Mouse (Mus musculus): Measurements from ENCODE around the gene Dnlz.

The Dnlz gene

DNA sequence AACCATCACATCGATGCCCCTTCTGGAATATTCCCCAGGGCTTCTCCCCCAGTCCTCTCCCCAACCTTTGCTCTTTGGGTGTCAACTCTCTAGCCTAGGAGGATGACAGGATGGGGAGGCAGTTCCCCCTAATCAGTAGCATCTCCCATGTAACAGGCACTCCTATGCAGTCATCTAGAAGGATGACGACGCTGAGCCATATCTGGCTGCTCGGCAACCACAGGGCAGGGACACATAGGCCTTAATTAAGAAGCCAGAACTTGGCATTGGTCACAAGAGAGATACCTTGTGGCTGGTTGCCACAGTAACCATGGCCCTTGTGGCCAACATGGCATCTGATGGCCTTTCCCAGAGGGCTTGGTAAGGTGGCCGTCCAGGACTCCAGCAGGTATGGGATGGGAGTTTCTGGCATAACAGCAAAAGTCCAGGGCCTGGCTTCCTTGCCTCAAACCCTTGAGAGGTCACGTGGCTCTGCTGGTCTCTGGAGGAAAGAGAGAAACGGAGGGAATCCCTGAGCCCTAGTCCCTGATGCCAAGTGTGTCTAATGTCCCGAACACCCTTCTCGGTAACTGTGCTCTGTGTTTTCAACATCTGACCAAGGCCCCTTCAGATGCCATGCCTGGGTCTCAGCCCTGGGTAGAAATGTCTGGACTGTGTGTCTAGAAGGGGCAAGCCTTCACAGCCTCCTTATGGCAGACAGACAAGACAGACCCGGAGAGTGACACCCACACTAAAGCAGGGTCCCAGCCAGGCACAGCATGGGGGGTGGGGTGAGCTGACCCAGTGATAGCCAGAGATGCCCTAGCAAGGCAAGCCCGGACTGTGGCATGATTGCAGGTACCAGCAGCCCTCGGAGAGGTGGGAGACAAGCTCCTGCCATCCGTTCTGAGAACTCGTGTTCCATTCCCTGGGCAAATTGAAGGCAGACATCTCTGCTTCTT lies 31.4 kb downstream of the Dnlz start:
- no peak for DNase-seq (ENCODE audit: low spot score)

DNA sequence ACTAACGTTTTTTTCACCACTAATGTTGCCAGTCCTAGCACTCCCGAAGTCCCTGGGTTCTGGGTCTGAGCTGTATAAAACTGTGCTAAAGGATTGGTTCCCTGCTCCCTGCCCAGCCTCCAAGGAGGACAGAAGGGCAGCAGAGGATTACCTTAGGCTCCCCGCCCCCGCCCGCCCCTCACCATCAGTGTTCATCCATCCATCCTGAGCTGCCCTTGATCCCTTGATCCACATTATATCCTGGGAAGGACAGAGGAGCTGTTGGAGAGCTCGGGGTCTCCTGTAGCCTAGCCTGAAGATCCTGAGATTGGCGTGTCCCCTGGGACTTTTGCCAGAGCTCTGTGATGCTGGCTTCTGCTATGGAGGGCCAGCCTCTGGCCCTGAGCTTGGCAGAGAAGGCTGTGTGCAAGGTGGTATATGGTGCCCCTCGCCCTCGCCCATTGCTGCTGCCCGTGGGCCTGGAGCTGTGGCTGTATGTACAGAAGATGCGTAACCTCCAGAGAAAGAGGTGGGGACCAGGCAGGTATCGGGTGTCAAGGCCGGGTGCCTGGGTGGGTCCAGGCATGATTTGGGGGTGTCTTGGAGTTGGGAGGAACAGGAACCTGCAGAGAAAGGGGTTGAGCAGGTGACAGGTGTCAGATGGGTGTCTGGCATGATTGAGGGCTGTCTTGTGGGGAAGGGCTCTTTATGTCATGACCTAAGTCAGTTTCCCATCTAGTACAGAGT lies 32.2 kb downstream of the Dnlz start:
- no peak for DNase-seq (ENCODE audit: low spot score)

DNA sequence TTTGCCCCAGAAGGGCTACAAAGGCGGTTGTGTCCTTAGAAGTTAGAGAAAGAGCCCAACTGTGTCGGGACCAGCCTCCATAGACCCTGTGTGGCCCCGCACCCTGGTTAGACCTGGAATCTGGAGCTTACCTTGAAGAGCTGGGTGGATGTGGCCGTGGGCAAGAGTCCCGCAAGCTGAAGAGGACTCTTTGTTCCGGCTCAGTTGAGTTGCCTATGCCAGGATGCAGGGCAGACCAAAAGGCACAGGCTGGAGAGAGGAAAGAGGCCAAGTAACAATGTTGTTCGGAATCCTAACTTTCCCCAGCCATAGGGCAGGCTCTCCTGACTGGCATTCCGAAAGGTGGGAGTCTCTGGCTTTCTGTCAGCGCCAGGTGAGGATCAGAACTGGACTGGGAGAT lies 32.8 kb downstream of the Dnlz start:
- DNase-seq (ENCODE audit: low spot score): no peak

DNA sequence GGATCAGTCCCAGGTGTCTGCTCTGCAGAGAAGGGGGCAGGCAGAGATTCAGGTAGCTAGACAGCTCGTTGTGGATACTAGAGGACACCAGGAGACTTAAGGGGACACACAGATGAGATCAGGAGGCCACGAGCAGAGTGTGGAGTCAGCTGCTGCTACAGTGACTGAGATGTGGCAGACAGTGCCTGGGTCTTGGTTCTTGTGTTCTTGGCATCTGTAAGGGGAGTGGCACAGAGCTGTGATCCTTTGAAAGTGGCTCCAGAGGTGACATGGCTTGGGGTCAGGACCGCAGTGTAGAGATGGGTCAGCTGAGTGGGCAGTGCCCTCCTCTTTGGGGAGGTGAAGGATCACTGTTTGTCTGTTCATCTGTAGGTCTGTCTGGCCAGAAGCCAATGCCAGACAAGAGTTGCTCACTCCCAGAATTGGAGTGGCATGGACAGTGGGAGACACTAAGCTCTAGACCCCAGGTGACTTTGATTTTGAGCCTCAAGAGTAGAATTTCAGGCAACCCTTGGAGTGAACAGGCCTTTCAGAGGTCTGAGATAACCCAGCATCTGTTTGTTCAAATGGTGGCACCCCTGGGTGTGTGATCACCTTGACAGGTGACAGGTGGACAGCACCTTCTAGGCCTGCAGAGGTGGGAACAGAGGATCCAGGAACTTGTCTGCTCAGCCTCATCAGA lies 33.8 kb downstream of the Dnlz start:
- DNase-seq (ENCODE audit: low spot score): no peak

DNA sequence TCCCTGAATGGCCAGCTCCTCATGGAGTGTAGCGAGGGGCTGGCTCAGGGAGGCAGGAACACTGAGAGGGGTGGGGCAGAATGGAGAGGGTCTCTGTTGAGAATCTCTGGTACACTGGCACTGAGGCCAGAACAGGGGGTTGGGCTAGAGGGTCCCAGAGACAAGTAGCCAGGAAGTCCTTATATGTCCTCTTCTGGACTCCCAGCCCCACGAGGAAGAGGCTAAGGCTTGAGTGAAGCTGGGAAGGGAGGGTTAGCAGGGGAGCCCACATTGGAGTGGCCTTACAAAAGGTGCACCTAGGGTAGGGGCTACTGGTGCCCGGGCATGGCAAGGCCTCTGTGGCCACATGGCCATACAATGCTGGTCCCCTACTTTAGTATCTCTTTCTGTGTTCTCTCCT lies 34.5 kb downstream of the Dnlz start:
- DNase-seq (ENCODE audit: low spot score): no peak

- no peak for DNase-seq (ENCODE audit: low spot score)
These were observed 35.2 kb downstream of the Dnlz start for GRCm38 (mm10) chr2:26316576-26317246.

GRCm38 (mm10) chr2:26315925-26316311 lies 36.0 kb downstream of the Dnlz start:
- no peak for DNase-seq (ENCODE audit: low spot score)

GRCm38 (mm10) chr2:26315072-26315924 lies 36.6 kb downstream of the Dnlz start, which contains the start of gene Gpsm1:
Gene Gpsm1 (plus strand): TSS chr2:26315515.
- peak; percentile 94 for DNase-seq (ENCODE audit: low spot score)

- DNase-seq (ENCODE audit: low spot score): peak; percentile 75
These were observed 37.4 kb downstream of the Dnlz start for GRCm38 (mm10) chr2:26314281-26315071.

DNA sequence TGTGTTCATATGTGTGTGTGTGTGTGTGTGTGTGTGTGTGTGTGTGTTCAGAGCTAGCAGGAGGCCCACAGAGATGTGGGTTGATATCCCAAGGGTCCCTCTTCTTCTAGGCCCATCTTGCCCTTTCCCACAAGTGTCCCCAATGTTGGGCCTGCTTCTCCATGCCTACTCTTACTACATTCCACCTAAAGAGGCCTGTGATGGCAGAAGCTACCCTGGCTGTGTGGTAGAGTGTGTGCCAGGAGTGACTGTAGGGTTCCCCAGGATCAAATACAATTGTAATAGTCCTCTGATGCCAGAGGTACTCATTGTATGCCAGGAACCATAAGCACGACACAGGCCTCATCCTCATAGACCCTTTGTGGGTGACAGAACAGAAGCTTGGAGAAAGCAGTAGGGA lies 38.5 kb downstream of the Dnlz start:
- DNase-seq (ENCODE audit: low spot score): no peak

GRCm38 (mm10) chr2:26312812-26313211 lies 39.1 kb downstream of the Dnlz start:
- DNase-seq (ENCODE audit: low spot score): no peak

DNA sequence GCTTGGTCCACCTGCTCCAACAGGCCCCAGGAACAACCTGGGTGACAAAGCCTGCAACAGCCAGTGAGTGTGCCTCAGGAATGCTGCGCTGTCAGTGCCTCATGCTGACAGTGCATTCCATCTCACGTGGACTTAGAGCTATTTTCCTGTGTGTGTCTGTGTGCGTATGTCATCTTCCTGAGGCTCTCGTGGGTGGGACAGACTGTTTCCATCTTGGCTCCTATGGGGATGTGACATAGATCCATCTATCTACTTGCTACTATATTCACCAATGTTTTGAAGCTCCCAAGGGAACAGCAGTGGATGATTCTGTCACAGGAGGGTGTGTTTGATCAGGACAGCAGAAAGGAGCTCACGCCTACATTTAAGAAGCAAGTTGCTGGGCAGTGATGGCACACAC lies 40.0 kb downstream of the Dnlz start:
- no peak for DNase-seq (ENCODE audit: low spot score)

DNA sequence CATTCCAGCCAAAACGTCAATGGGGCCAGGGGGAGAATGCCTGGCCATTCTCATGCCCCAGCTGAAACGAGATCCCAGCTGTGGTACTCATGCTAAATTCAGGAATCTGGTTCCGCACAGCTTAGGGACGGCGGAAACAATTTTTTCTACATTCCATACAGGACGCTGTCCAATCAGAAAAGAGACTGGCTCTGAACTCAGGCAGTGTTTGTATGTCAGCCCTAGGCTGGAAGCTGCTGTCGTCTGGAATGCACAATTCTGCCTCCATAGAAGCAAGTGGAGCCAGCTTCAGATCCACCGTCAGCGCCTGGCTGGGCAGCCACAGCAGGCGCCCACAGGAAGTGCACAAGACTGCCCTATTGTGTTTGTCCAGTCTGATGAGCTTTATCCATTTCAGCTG lies 42.2 kb downstream of the Dnlz start:
- peak; percentile 75 for DNase-seq (ENCODE audit: low spot score)

- no peak for DNase-seq (ENCODE audit: low spot score)
These were observed 45.2 kb downstream of the Dnlz start for GRCm38 (mm10) chr2:26306702-26307101.

DNA sequence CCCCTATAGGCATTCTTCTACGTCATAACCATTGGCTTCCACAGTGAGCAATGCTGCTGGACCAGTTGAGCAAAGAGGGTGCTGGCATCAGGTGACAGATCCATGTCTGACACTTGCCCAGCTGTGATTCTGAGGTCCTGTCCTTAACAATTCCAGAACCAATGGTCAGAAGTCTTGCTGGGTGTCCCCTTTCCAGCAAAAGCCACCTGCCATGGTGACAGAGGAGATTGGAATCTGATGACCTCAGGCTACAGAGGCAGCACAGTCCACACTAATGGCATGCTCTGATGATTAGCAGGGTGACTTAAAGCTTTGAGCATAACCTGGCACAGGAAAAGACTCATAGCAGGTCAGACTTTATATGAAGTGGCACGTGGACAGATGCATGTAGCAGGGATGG lies 46.4 kb downstream of the Dnlz start:
- no peak for DNase-seq (ENCODE audit: low spot score)

GRCm38 (mm10) chr2:26304711-26305110 lies 47.2 kb downstream of the Dnlz start:
- no peak for DNase-seq (ENCODE audit: low spot score)

DNA sequence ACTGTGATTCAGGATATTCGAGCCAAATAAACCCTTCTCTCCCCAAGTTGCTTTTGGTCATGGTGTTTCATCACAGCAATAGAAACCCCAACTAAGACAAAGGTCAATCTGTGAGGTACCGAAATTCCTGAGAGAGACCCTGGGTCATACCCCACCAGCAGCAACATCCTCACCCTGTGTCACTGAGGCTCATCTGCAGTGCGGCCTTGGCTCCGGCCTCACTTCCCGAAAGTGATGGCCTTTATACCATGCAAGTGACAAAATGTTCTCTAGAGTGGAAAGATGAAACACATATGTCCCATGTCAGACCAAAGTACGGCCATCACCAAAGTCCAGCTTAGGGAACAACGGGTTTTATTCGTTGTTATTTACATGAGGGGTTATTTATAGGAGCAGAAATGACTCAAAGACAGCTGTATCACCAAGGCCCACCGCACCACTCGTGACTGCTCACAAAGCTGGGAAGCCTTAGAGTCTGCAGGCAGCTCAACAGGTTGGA lies 49.9 kb downstream of the Dnlz start:
- no peak for DNase-seq (ENCODE audit: low spot score)

- peak; percentile 93 for DNase-seq (ENCODE audit: low spot score)
These were observed 51.1 kb downstream of the Dnlz start for GRCm38 (mm10) chr2:26300808-26301174.

DNA sequence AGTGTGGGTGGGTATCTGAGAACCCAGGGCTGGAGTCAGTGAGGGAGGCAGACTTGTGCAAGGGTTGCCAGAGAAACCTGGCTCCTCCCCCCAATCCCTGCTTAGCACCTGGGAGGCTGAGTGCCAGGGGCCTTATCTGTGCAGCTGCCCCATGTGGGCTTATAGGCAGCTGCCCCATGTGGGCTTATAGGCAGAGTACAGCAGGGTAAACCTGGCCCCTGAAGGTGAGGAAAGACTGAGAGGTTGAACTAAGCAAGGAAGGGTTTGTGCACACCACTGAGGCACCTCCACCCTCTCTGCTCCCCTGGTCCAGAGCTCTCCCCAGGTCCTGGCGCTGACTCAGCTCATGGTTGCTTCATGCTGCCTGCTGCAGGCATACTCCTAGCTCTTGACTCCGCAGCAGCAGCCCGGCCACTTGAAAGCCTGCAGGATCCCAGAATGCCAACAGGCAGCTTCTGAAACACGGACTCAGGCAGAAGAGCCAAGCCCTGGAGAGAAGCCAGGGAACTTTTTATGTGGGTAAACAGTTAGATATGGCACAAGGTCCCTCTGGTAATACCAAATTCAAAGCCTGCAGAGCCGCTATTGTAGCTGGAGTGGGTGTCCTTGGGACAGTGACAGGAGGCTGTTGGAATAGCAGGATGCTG lies 51.6 kb downstream of the Dnlz start:
- no peak for DNase-seq (ENCODE audit: low spot score)

- no peak for DNase-seq (ENCODE audit: low spot score)
These were observed 52.6 kb downstream of the Dnlz start for GRCm38 (mm10) chr2:26299336-26299735.

Data from embryo, embryonic 10.5 days (tissue).